Mouse (Mus musculus) small intestine, adult 2 months (tissue): ENCODE results near the gene Myo1g. TPM values are rescaled to one million over a fixed set of nuclear protein-coding genes. Genes with fewer than 3 reads are reported as not detected.

Source experiments
- H3K27ac ChIP-seq: fragments of 200-500 bp; 2 replicates; pipeline ENCODE4 v1.5.1; 2012; ENCODE audit warnings: low read depth, low read length, control low read depth, inconsistent platforms; ENCODE audit not compliant: insufficient read depth
- H3K27me3 ChIP-seq: fragments of 200-500 bp; 2 replicates; pipeline ENCODE4 v1.6.1; 2012; ENCODE audit warnings: mild to moderate bottlenecking, moderate library complexity, low read length, inconsistent platforms; ENCODE audit not compliant: control insufficient read depth, insufficient read depth
- H3K36me3 ChIP-seq: fragments of 200-500 bp; 2 replicates; pipeline ENCODE4 v1.6.1; 2012; ENCODE audit warnings: mild to moderate bottlenecking, low read length, control low read depth, inconsistent platforms; ENCODE audit not compliant: control insufficient read depth, insufficient read depth
- H3K4me1 ChIP-seq: fragments of 200-500 bp; 2 replicates; pipeline ENCODE4 v1.6.1; 2012; ENCODE audit warnings: low read length, inconsistent platforms, mixed read lengths; ENCODE audit not compliant: control insufficient read depth, insufficient read depth, insufficient read length
- H3K4me3 ChIP-seq: fragments of 200-500 bp; 2 replicates; pipeline ENCODE4 v1.5.1; 2012; ENCODE audit warnings: low read depth, mild to moderate bottlenecking, control low read depth, inconsistent platforms, low read length, moderate library complexity
- CTCF ChIP-seq: fragments of 200-500 bp; IDR thresholded peaks from 2 replicates; pipeline ENCODE4 v1.5.1; 2012; ENCODE audit warnings: low read depth, mild to moderate bottlenecking, control low read depth, inconsistent platforms, low read length, moderate library complexity, mixed read lengths; ENCODE audit not compliant: insufficient replicate concordance, insufficient read length; ENCODE audit errors: extremely low read depth
- POLR2A ChIP-seq: fragments of 200-500 bp; IDR thresholded peaks from 2 replicates; pipeline ENCODE4 v1.6.1; 2012; ENCODE audit warnings: low read depth, mild to moderate bottlenecking, control low read depth, inconsistent platforms, low read length, moderate library complexity
- WGBS: fragments of 180-500 bp; shearing (Covaris S2); methylation state at CpG from one replicate; pipeline ENCODE4 v1.1.7; 2018; 5-methylcytosine and 5-hydroxymethylcytosine counted together
- polyA plus RNA-seq: library from polyadenylated mRNA; depleted of rRNA; stranded (reverse); fragments of >200 nt; gene quantifications from 2 replicates; pipeline ENCODE4 v1.2.3, GENCODE M21; 2012; rRNA removed

Gene Myo1g
- 9.8 and 15.5 TPM in 2 replicates for polyA plus RNA-seq

GRCm38 (mm10) chr11:6520507-6521173 is at the start of gene Myo1g:
Myo1g (minus strand) TSS chr11:6520965.
- Histone ChIP-seq H3K4me1 (peaks cover 3% of the 10 kb centered on the region), H3K27ac (peak within 1 kb of the TSS; percentile 68), H3K4me3 (peak within 1 kb of the TSS; percentile 63), H3K27me3 (no peaks in the 10 kb centered on the region), H3K36me3 (peaks cover 10% of the 10 kb centered on the region)
- TF ChIP-seq CTCF (no peak), POLR2A (peak; percentile 49; the same call in 1 of the 2 replicates)
- WGBS: 67% methylated on average over 7 of the region's 7 CpGs

- H3K4me3 ChIP-seq: no peak overlapping the region
- peaks cover 9% of the 10 kb centered on the region for H3K36me3 ChIP-seq
- TF ChIP-seq CTCF: no peak
- no peaks in the 10 kb centered on the region for H3K27me3 ChIP-seq
- 0 out of 2 replicates have a peak, but pooled peaks cover 3% of the 10 kb centered on the region for H3K4me1 ChIP-seq
- 56% methylated on average over 3 of the region's 3 CpGs for WGBS
- no peak overlapping the region for H3K27ac ChIP-seq
Measured at GRCm38 (mm10) chr11:6569410-6569777, 48.6 kb upstream of the Myo1g start.

GRCm38 (mm10) chr11:6568584-6569409 is 48.0 kb upstream of the Myo1g start:
- Histone ChIP-seq H3K4me1 (0 out of 2 replicates have a peak, but pooled peaks cover 3% of the 10 kb centered on the region), H3K27me3 (no peaks in the 10 kb centered on the region), H3K36me3 (peaks cover 11% of the 10 kb centered on the region), H3K4me3 (no peak overlapping the region), H3K27ac (no peak overlapping the region)
- TF ChIP-seq CTCF (no peak), POLR2A (no peak)
- WGBS: 70% methylated on average over 11 of the region's 11 CpGs

DNA sequence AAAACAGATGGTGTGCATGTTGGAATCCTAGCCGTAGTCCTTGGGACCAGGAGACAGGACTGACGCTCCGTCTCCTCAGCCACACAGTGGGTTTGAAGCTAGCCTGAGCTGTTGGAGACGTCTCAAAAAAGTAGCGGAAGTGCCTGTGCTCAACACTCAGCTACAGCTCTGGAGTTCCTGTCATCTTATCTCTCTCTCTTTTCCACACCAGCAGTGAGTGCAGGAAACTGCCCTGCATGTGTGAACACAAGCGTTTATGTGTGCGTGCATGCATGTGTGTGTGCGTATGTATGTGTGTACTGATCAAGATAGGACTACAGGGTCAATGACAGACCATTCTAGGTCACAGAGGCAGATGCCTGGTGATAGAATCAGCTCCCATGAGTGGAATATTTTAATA is 47.2 kb upstream of the Myo1g start:
- H3K27ac ChIP-seq: no peak overlapping the region
- no peaks in the 10 kb centered on the region for H3K27me3 ChIP-seq
- 82% methylated on average over 8 of the region's 8 CpGs for WGBS
- H3K4me1 ChIP-seq: 0 out of 2 replicates have a peak, but pooled peaks cover 3% of the 10 kb centered on the region
- TF ChIP-seq CTCF: no peak
- no peak for TF ChIP-seq POLR2A
- H3K4me3 ChIP-seq: no peak overlapping the region
- peaks cover 14% of the 10 kb centered on the region for H3K36me3 ChIP-seq

DNA sequence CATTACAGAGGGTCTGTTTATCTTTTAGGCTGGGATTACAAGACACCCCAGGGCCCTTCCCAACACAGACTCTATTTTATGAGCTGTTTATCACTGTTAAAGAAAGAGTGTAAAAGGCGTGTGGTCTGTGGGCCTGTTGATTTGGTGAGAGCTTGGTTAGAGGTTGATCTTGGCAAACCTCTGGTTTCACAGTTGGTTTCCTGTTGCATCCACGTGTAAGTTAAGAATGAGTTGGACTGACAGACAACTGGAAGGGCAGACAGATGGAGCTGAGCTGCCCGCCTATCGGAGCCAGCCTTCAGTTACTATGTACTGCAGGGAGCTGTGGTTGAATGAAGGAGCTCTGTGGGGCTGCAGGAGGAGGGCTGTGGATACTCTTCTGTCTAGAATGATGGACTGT is 45.7 kb upstream of the Myo1g start:
- Histone ChIP-seq H3K4me1 (0 out of 2 replicates have a peak, but pooled peaks cover 3% of the 10 kb centered on the region), H3K36me3 (peaks cover 11% of the 10 kb centered on the region), H3K27ac (no peak overlapping the region), H3K27me3 (no peaks in the 10 kb centered on the region), H3K4me3 (no peak overlapping the region)
- WGBS: 71% methylated on average over 4 of the region's 4 CpGs
- TF ChIP-seq CTCF (no peak), POLR2A (no peak)

- H3K4me3 ChIP-seq: no peak overlapping the region
- TF ChIP-seq POLR2A: no peak
- TF ChIP-seq CTCF: no peak
- H3K27me3 ChIP-seq: no peaks in the 10 kb centered on the region
- peaks cover 5% of the 10 kb centered on the region; the same call in 1 of the 2 replicates for H3K36me3 ChIP-seq
- H3K4me1 ChIP-seq: no peaks in the 10 kb centered on the region
- 81% methylated on average over 4 of the region's 4 CpGs for WGBS
- H3K27ac ChIP-seq: no peak overlapping the region
Measured at GRCm38 (mm10) chr11:6563201-6563600, 42.4 kb upstream of the Myo1g start.

- Histone ChIP-seq H3K27ac (no peak overlapping the region), H3K36me3 (peaks cover 5% of the 10 kb centered on the region; the same call in 1 of the 2 replicates), H3K27me3 (no peaks in the 10 kb centered on the region), H3K4me3 (peak overlapping the region; percentile 49), H3K4me1 (no peaks in the 10 kb centered on the region)
- 64% methylated on average over 6 of the region's 6 CpGs for WGBS
- TF ChIP-seq POLR2A: no peak
- TF ChIP-seq CTCF: no peak
Measured at GRCm38 (mm10) chr11:6562359-6562758, 41.6 kb upstream of the Myo1g start.
